Mouse (Mus musculus) heart, adult 11 months (tissue): ENCODE results near the gene Pxn.

Source experiments
- DNase-seq: peaks from one replicate; pipeline ENCODE4 v3.0.0; 2022

Pxn gene

DNA sequence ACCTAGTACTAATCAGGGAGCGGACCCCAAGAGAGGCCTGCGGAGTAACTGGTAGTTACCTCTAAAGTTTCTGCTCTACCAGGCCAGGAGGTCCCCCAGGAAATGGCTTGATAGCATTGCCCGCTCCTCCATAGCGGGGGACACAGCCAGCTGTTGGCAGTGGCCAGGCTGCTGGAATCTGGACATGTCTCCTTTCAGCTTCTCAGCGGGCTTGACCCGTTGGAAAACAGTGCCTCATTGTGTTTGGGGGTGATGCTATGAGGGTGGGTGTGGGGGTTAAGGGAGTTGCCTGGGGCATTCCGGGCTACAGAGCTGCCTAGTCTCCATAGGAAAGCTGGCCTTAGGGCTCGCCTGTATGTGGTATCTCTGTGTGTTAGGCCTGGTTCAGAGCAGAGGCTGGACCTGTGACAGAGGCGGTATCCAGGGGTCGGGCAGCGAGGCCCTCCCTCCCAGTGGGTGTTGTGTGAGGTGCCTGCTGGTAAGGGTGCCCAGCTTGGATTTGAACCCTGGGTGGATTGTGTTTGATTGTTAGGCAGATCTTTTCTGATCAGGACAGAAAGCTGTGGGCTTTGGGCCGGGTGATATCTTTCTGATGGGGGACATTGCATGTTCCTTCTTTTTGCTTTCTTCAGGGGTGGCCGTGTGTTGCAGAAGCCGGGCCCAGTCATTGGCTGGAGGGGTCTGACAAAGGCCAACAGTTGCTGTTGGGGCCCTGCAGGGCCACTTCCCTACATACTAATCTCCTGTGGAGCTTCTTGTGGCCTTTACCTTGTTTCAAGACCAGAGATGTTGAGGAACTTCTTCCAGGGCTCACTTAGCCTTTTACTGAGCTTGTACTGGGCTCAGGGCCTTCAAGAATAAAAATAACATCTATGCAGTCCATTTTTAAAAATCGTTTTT is 3.6 kb downstream of the Pxn start:
- DNase-seq = peak; percentile 95

DNA sequence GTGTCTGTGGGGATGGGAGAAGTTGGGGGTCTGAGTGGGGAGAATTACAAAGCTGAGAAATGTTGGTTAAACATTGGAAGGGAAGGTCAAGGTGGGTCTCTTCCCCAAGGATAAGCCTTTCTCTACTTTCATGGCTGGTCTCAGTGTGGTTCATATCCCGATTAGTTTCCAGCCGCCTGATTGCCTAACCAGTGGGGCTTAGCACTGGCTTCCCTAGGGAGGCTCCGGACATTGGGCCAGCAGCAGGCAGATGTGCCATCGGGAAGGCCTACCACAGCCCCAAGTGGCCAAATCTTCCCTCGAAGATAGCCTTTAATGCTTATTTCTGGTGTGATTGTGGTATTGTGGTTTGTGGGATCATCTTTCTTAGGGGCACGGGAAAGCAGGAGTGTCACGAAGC is 5.9 kb downstream of the Pxn start:
- peak; percentile 94 for DNase-seq

GRCm38 (mm10) chr5:115513246-115513645 is 6.8 kb downstream of the Pxn start:
- no peak for DNase-seq

DNA sequence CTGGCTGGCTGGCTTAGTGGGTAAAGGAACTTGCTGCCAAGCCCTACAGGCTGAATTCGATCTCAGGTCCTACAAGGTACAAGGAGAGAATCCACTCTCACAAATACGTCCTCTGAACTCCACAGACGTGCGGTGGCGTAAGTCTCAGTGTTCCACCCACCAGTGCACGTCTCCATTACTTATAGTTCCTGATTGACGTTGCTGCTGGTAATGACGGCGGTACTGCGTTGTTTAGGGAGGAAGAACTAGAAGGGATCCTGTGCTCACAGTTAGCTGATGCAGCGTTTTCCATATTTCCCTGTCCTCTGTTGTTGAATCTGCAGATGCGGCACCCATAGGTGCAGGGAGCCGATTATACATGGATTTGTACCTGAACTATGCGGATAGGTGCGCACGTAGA is 7.2 kb downstream of the Pxn start:
- peak; percentile 96 for DNase-seq

GRCm38 (mm10) chr5:115514346-115514745 is 7.9 kb downstream of the Pxn start:
- DNase-seq = no peak

DNA sequence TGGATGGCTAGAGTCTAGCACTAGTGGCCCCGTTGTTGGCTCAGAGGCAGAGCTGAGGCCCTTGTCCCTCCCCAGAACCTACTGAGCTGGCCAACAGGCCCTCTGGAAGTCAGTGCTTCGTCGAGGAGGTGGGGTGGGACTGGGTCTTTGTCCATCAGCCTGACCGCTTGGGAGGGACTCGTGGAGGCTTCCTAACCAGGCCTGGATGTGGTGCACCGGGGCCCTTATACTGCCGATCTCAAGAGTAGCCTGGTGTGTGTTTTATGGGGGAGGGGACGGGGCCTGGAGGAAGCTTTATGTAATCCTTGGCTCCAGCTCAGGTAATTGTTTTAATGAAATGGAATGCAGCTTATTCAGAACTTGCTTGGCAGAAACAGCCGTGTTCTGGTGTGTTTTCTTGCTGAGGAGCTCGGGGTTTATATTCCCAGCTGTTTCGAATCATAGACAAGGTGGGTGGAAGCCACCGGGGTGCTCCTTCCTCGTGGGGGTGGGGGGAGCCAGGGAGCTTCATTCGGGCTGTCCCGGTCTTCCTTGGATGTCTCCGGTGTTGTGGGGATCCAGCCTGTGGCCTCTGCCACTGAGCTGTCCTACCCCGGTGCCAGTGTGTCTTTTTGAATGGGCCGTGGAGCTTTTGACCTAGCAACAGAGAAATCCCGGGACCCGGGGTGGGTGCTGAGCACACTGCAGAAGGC is 8.6 kb downstream of the Pxn start:
- DNase-seq = peak; percentile 99

- peak; percentile 99 for DNase-seq
These were observed 9.8 kb downstream of the Pxn start for GRCm38 (mm10) chr5:115516081-115516907.

- peak; percentile 94 for DNase-seq
These were observed 10.4 kb downstream of the Pxn start for GRCm38 (mm10) chr5:115516908-115517307.

- peak; percentile 95 for DNase-seq
These were observed 11.0 kb downstream of the Pxn start for GRCm38 (mm10) chr5:115517501-115517900.

GRCm38 (mm10) chr5:115518214-115518613 is 11.7 kb downstream of the Pxn start:
- peak; percentile 86 for DNase-seq

DNA sequence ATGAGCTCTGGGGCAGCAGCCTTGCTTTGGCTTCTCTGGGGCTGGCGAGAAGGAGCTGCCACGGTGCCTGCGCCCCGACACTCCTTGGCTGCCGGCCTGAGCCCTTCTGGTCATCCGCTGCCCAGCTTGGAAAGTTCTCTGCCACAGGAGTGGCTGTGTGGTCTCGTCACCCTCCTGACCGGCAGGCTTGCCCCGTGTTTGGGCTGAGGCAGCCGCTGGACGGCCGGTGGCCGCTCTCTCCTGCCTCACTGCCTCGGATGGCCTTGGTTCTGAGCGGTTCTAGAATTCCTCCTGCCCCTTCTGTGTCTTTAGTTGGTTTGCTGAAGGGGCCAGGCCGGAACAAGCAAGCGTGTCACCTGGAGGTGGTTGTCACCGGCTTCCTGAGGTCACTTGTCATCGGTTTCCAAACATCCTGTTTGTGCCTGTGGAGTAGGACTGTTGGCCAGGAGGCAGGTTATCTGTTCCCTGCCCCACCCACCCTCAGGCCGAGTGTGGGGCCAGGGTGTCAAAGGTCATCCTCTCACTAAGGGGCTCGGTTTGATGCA is 13.9 kb downstream of the Pxn start:
- DNase-seq = peak; percentile 98

DNA sequence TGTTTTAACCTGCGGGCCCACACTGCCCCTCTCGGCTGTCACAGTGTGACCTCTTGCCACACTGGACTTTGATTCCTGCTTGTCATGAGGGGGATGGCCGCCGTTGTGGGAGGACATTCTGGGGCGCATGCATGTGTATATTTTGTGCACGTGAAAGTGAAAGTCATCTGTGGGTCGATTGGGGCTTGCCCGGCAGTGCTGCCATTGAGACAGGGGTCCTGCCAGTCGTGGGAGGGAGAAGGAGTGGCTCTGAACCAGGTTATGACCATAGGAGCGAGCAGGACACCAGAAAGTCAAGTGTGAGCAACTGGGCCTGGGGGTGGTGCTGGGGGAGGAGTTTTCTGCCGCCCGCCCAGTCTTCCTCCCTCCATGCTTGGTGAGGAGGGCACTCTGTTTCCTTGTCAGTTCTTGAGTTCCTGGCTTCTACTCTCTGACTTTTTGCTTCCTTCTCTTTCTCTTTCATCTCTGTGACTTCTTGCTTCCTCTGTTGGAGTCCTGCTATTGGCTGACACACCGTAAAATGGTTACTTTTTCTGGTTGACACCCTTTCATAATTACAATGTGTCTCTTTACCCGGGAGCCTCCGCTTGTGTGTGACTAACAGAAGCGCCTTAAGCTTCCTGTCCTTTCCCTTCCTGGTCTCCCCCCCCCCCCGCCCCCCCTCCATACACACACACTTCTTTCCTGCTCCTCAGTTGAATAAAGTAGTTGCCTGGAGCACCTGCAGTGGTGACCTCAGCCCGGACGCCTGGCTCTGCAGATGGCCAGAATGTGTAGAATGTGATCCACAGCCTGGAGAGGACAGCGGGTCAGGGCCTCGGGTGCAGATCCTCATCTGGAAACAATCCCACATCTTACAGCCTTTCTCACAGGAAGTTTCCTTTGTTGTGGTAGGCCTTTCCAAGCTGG is 15.3 kb downstream of the Pxn start:
- peak; percentile 98 for DNase-seq

DNA sequence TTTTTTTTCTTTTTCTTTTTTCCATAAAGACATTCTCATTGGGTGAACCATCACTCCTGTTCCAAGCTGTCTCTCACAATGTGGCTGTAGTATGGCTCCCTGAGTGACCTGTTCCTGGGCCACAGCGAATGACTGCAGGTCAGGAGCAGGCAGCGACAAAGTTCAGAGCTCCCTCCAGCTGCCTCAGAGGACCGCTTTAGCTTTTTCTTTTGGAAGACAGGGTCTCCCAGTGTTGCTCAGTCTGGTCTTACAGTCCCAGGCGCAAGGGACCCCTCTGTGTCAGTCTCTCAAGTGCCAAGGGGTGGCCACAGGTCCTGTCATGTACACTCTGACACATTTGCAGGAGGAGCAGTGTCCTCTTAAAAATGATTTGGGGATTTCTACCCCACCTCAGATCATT is 16.1 kb downstream of the Pxn start:
- peak; percentile 92 for DNase-seq

GRCm38 (mm10) chr5:115522981-115523499 is 16.6 kb downstream of the Pxn start:
- DNase-seq = peak; percentile 91

DNA sequence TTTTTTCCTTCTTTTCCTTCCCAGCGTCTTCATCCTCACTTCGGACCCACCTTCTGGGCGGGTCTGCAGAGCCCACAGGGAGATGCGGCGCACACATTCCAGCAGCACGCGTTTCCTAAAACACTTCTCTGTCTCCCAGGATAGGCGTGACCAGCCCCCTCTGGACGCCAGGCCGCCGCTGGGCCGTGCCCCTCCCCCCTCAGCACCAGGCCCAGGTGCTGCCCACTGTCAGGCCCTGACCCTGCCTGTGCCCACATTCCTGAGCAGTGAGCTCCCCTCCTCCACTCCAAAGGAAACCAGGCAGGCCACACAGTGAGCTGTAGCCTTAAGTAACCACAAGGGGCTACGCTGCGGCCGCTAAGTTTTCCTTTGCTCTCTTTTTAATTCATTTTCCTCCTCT is 17.5 kb downstream of the Pxn start:
- peak; percentile 95 for DNase-seq

GRCm38 (mm10) chr5:115524471-115524870 is 18.0 kb downstream of the Pxn start:
- DNase-seq = peak; percentile 93

- peak; percentile 94 for DNase-seq
These were observed 18.9 kb downstream of the Pxn start for GRCm38 (mm10) chr5:115525416-115525815.

DNA sequence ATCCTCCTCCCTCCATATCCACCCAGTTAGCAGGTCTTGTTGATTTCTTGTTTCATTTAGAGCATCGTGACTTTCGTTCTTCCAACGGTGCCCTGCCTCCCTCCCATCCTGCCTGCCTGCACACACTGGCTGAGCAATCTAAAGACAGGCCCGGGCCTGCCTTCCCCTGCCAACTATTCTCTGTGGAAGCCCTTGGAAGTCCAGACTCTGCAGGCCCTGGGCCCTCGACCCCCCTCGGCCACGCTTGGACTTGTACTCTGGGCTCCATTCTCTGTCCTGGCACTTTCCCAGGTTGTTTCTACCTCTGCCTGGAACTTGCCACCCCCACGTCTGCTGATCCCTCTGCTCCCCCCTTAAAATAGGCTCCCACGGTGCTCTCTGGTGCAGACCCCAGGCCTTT is 19.5 kb downstream of the Pxn start:
- peak; percentile 94 for DNase-seq

GRCm38 (mm10) chr5:115526456-115527202 is 20.2 kb downstream of the Pxn start:
- no peak for DNase-seq

GRCm38 (mm10) chr5:115528128-115528527 is 21.7 kb downstream of the Pxn start:
- DNase-seq = no peak

GRCm38 (mm10) chr5:115529364-115529741 is 22.9 kb downstream of the Pxn start:
- DNase-seq = no peak
